Mouse (Mus musculus): ENCODE measurements around the gene S1pr5.
"Not testable (repeated sequence)": the region's sequence is repeated elsewhere in the genome, so short reads cannot be mapped to it uniquely, and the experiment has no call there.

The S1pr5 gene

GRCm38 (mm10) chr9:21268305-21268704 is 20.1 kb upstream of the S1pr5 start:
- DNase-seq (ENCODE audit: low spot score in 2 of 2): no peak

GRCm38 (mm10) chr9:21266889-21267288 is 18.6 kb upstream of the S1pr5 start:
- no peak for DNase-seq (ENCODE audit: low spot score in 2 of 2)

GRCm38 (mm10) chr9:21265611-21266010 is 17.4 kb upstream of the S1pr5 start:
- no peak for DNase-seq (ENCODE audit: low spot score in 2 of 2)

GRCm38 (mm10) chr9:21265000-21265561 is 16.8 kb upstream of the S1pr5 start, which contains the start of gene Atg4d:
TSS of gene Atg4d (plus strand) at chr9:21265293.
- peak; percentile 98 to 99 for DNase-seq (ENCODE audit: low spot score in 2 of 2)

GRCm38 (mm10) chr9:21264272-21264999 is 16.2 kb upstream of the S1pr5 start:
- DNase-seq (ENCODE audit: low spot score in 2 of 2): no peak

- no peak for DNase-seq (ENCODE audit: low spot score in 2 of 2)
Observed at GRCm38 (mm10) chr9:21261831-21262230, 13.6 kb upstream of the S1pr5 start.

GRCm38 (mm10) chr9:21260491-21261040 is 12.3 kb upstream of the S1pr5 start:
- DNase-seq (ENCODE audit: low spot score in 2 of 2): no peak

- not testable (repeated sequence) for DNase-seq (ENCODE audit: low spot score in 2 of 2)
Observed at GRCm38 (mm10) chr9:21256349-21256748, 8.1 kb upstream of the S1pr5 start.

- DNase-seq (ENCODE audit: low spot score in 2 of 2): no peak
Observed at GRCm38 (mm10) chr9:21254690-21255089, 6.4 kb upstream of the S1pr5 start.

GRCm38 (mm10) chr9:21251116-21251735 is 3.0 kb upstream of the S1pr5 start:
- DNase-seq (ENCODE audit: low spot score in 2 of 2): no peak

- no peak for DNase-seq (ENCODE audit: low spot score in 2 of 2)
Observed at GRCm38 (mm10) chr9:21250509-21250908, 2.3 kb upstream of the S1pr5 start.

GRCm38 (mm10) chr9:21249629-21250508 is 1.6 kb upstream of the S1pr5 start:
- DNase-seq (ENCODE audit: low spot score in 2 of 2): no peak

- DNase-seq (ENCODE audit: low spot score in 2 of 2): no peak
Observed at GRCm38 (mm10) chr9:21246342-21246741, 1.9 kb downstream of the S1pr5 start.

- DNase-seq (ENCODE audit: low spot score in 2 of 2): no peak
Observed at GRCm38 (mm10) chr9:21245113-21245487, 3.1 kb downstream of the S1pr5 start.

- peak; percentile 44 for DNase-seq (ENCODE audit: low spot score in 2 of 2)
Observed at GRCm38 (mm10) chr9:21244428-21245112, 3.7 kb downstream of the S1pr5 start.

GRCm38 (mm10) chr9:21243826-21244427 is 4.3 kb downstream of the S1pr5 start:
- DNase-seq (ENCODE audit: low spot score in 2 of 2): no peak

- peak; percentile 76 to 85 for DNase-seq (ENCODE audit: low spot score in 2 of 2)
Observed at GRCm38 (mm10) chr9:21241343-21241742, 6.9 kb downstream of the S1pr5 start.

- DNase-seq (ENCODE audit: low spot score in 2 of 2): peak in 1 of 2 experiments; percentile 24
Observed at GRCm38 (mm10) chr9:21239465-21239848, 8.8 kb downstream of the S1pr5 start.

GRCm38 (mm10) chr9:21238733-21239464 is 9.3 kb downstream of the S1pr5 start, which contains the start of gene Keap1:
TSS of gene Keap1 (minus strand) at chr9:21239361.
- DNase-seq (ENCODE audit: low spot score in 2 of 2): peak; percentile 81 to 82

All from right cerebral cortex, postnatal 10 days (tissue).